Mouse (Mus musculus) right cerebral cortex, postnatal 10 days (tissue): Measurements from ENCODE around the gene Zfp385a.

Experiments used
- DNase-seq, 2 experiments: peaks; one replicate each; pipeline ENCODE4 v3.0.0; 2021; ENCODE audit warnings: low spot score in 2 of 2

The Zfp385a gene

DNA sequence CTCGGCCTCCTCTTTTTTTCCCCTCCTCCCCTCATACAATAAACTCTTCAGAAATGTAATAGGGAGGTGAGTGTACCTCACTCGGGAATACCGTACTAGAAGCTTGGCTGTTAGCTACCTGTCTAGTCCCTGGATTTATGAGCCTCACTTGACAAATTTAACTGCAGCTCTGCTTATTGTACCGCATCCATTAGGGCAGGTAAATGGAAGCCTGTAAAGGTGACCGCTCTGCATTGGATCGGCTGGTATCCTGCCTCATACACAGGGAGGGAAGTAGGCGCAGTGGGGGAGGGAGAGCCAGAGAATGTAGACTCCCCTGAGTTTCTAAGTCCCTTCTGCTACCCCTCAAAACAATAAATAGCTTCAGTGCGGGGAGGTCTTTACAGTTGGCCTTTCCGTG, 49.0 kb downstream of the Zfp385a start:
- no peak for DNase-seq

DNA sequence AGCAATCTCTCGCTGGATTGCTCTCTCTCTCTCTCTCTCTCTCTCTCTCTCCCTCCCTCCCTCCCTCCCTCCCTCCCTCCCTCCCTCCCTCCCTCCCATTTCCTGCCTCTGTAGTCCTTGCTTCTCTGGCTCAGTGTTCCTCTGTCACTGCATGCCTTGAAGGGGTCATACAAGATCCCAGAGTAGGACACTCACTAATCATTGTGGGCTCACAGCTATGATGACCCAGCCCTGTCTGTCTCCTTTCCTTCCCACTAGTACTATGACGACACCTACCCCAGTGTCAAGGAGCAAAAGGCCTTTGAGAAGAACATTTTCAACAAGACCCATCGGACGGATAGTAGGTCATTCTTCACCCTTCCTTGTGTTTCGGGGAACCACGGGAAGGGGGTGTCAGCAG, 49.5 kb downstream of the Zfp385a start:
- no peak for DNase-seq

DNA sequence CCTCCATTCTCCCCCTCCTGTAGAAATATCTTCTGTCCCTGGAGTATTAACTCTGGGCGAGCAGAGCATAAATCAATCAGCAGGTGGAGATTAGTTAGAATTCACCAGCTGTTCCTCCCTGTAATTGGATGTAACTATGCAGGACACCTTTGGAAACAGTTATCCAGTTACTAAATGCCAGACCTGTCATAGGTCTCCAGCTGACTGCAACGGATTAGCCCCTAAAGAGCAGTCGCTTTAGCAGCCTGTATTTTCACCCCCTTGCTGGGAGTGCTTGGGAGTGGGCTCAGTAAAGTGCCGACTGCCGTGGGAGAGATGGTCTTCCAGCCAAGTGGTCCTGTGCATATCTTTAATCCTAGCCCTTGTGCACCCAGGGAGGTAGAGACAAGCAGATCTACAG, 50.3 kb downstream of the Zfp385a start:
- DNase-seq = no peak

DNA sequence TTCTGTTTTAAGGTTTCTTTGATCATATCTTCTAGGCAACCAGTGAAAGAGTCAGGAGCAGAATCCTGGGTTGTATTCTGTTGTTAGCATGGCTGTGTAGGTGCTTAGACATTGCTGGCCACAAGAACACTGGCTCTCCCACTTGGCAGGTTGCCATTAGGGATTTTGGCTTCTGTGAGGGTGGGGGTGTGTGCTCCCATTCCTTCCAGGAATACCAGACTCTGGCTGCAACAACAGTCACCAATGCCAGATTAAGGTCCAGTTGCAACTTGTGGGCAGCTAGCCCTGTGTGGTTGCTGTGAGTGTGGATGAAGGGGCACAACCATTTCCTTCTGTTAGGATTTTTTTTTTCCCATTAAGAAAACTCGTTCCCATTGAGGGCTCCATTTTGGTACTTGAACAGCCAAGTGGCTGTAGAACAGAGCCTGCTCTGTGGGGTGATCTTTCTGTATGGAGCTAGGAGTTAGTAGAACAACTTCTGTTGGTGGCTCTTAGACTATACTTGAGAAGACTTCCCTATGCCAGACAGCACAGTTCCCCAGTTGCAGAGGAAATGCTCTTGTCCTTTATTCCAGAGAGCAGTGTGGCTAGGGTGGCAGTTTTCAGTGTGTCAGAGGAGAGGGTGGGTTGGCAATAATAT, 54.0 kb downstream of the Zfp385a start:
- DNase-seq = peak; percentile 80 to 83

DNA sequence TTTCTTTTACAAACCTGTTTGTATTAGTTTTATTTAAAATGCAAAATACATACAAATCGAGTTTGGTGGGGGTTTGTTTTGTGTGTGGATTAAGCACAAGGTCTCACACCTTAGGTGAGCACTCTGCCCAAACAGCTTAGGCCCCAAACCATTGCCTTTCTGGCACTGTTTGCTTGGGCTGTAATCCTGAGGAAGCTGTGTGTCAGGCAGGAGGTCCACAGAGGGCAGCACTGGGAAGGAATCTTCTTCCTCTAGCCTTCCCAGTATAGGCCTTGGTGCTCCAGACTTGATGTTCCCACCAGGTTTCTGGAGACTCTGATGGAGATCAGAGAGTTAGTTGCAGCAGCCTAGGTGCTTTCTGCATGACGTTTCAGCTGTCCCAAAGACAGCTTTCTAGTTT, 55.2 kb downstream of the Zfp385a start:
- DNase-seq = peak; percentile 24 to 38

DNA sequence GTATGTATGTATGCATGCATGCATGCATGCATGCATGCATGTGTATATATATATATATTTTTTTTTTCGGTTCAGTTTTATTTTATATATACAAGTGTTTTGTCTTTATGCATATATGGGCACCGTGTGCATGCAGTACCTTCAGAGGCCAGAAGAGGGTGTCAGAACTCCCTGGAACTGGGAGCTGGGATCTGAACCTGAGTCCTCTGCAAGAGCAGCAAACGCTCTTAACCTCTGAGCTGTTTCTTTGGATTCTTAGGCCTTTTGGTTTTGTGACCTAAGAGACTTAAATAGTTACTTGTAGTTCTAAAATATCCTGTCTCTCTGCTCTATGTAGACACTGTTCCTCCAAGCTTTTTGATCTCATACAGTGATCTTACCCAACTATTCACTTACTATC, 55.8 kb downstream of the Zfp385a start:
- DNase-seq = peak; percentile 37 to 49

DNA sequence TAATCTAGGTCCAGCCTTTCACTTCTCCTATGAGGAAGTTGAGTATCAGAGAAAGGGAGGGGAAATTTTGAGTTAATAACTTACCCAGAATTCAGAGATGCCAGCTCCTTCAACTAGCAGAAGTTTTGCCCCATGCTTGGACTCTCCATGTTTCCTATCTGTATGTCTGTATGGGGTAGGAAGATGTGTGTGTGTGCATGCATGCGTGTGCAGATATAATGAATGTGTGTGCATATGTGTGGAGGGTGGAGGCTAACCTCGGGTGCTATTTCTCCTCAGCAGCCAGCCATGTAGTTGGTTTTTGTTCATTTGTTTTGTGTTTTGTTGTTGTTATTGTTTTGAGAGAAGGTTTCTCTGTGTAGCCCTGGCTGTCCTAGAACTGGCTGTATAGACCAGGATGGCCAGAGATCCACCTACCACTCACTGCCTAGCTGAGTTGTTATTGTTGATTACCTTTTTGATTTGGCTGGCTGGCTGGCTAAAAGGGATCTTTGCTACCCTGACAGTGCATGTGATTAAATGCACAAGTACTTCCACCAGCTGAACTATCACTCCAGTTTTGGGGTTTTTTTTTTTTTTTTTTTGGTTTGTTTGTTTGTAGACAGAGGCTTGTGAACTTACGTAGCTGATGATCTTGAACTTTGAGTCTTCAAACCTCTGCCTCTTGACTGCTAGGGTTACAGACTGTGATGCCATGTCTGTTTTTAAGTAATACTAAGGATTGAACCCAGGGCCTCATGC, 58.3 kb downstream of the Zfp385a start:
- no peak for DNase-seq

DNA sequence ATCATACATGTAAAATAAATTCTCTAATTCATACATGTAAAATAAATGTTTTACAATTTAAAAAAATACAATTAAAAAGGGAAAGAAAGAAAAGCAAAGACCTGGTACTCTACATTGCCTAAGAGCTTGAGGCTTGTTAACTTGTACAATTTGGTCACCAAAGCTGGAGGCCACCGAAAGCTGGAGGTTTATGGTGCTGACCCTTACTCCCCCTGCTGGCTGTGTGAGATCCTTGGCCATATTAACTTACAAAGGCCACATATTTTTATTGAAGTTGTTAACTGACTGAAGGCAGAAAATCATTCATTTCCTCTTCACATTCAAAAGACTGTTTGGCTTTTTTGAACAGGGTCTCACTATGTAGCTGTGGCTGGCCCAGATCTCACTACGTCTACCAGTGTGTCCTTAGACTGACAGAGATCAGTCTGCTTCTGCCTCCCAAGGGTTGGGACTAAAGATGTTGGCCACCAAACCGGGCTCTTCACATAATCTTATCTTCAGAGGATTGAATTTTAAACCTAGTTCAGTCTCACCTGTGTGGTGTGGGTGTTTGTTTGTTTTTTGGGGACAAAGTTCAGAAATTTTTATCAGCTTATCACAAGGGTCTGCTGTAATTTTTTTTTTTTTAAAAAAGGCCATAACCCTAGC, 59.0 kb downstream of the Zfp385a start:
- DNase-seq = no peak

DNA sequence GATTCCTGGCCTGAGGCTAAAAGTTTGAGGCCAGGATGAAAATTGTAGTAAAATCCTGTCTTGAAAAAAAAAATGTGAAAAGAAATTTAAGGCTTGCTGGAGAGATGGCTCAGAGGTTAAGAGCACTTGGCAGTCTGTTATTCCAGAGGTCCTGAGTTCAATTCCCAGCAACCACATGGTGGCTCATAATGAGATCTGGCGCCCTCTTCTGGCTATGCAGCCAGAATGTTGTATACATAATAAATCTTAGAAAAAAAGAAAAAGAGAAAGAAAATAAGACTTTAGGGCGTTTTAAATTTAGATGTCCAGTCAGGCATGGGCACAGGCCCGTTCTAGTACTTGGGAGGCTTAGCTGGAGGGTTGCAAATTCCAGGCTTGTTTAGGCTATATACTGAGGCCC, 60.1 kb downstream of the Zfp385a start:
- DNase-seq = no peak

DNA sequence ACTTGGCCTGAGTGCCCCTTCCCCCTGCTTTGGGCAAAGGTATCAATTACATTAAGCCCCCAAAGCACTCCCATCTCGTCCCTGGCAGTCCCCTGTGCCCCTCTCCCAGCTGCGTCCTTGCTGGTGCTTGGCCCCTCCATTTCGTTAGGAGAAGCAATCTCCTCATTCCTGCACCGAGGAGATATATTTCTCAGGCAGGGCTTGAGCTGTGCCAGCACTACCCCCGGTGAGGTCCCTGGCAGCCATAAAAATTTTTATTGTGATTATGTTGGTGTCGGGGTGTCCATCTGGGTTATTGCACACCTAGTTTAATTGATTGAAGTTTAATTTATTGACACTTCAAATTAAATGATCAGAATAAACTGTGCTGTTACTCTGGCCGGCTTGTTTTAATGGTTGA, 61.9 kb downstream of the Zfp385a start:
- no peak for DNase-seq

DNA sequence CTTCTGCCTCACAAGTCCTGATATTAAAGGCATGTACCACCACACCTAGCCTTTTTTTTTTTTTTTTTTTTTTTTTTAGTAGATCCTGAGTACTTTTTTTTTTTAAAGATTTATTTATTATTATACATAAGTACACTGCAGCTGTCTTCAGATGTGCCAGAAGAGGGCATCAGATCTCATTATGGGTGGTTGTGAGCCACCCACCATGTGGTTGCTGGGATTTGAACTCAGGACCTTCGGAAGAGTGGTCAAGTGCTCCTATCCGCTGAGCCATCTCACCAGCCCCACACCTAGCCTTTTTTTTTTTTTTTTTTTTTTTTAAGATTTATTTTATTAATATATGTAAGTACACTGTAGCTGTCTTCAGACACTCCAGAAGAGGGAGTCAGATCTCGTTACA, 64.0 kb downstream of the Zfp385a start:
- DNase-seq = peak in 1 of 2 experiments; percentile 22

DNA sequence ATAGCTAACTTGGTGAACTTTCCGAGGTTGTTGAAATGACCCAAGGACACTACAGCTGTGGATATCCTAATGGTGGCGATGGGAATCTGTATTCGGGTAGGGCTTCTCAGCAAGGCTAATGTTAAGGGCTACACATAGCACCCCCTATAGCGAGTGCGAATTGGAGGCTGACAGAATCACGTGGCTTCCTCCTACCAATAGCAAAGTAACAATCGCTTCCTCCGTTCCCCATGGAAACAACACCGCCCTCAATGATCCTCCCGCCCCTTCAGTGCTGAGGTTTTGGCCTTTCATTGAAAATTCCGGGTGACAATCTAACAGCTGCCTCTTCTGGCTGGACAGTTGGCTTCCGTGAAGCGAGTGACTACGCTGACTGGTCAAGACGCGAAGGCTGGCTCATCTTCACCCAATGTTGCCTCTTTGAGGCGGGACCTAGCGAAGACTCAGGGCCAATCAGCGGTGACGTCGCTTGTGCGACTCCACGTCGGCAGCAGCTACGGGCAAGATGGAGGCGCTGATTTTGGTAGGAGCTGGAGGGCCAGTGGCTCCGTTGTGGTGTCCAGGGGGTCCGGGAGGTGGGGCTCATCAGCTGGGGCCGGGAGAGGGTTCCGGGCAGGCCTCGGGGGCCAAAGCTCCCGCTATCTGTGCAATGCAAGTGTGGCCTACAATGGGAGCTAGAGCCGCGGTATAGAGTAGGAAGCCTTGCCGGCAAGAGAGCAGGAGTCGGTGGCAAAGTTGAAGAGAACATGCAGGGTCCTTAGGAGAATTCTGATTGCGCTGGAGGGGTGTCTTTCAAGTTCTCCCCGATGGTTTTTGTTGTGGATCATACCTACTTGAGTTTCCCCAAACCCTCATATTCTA, 67.2 kb downstream of the Zfp385a start, which contains the start of gene Copz1:
Gene Copz1 (plus strand): TSS at position 296 of the 861 bp plus-strand sequence.
- peak; percentile 98 to 100 for DNase-seq

DNA sequence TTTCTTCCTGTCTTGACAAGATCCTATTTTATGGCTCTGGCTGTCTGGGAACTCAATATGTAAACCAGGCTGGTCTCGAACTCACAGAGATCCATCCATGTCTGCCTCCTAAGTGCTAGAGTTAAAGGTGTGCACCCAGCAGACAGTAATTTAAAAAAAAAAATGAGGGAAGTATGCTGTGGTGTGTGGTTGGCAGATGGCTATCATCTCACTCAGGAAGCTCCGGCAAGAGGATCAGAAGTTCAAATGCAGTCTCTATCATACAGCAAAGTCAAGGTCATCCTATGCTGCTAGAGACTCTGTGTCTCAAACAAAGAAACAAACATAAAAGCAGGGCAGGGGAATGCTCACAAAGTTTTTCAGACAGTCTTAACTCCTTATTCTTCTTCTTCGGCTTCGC, 71.0 kb downstream of the Zfp385a start:
- no peak for DNase-seq

DNA sequence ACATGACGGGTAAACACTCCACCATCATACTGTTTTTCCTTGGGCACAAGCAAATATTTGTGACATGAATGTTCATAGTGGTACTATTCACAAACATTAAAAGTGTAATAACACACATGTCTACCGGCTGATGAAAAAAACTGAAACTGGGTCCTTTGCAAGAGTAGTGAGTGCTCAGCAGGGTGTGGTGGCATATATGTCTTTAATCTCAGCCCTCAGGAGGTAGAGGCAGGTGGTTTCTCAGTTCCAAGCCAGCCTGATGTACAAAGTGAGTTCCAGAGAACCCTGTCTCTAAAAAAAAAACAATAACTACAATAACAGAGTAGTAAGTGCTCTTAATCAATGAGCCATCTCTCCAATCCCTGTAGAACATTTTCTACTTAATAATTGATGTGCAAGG, 75.1 kb downstream of the Zfp385a start:
- DNase-seq = no peak
